Mouse (Mus musculus) C2C12 (cell line): ENCODE measurements around the gene Fitm1. TPM values are rescaled to one million over a fixed set of nuclear protein-coding genes. Genes with fewer than 3 reads are reported as not detected.

Experiments
- H3K27me3 ChIP-seq: one replicate; pipeline ENCODE4 v1.6.1; 2011; ENCODE audit not compliant: control insufficient read depth, insufficient read depth, insufficient read length
- H3K36me3 ChIP-seq: one replicate; pipeline ENCODE4 v1.6.1; 2011; ENCODE audit not compliant: control insufficient read depth, insufficient read depth
- H3K4me3 ChIP-seq: one replicate; pipeline ENCODE4 v1.5.1; 2011; ENCODE audit warnings: mild to moderate bottlenecking, control low read depth; ENCODE audit not compliant: poor library complexity, insufficient read depth, severe bottlenecking
- H3K79me2 ChIP-seq: one replicate; pipeline ENCODE4 v1.6.1; 2011; ENCODE audit not compliant: control insufficient read depth, insufficient read depth
- H3K79me3 ChIP-seq: one replicate; pipeline ENCODE4 v1.6.1; 2011; ENCODE audit warnings: low read depth, control low read depth
- H3ac ChIP-seq: one replicate; pipeline ENCODE3; 2011; ENCODE audit warnings: low read depth; ENCODE audit not compliant: control insufficient read depth, insufficient read length
- CEBPB ChIP-seq: IDR thresholded peaks from one replicate; pipeline ENCODE4 v1.6.1; 2011; ENCODE audit warnings: low read depth, mild to moderate bottlenecking, control low read depth, moderate library complexity
- CTCF ChIP-seq: IDR thresholded peaks from one replicate; pipeline ENCODE4 v1.5.1; 2011; ENCODE audit not compliant: control insufficient read depth, insufficient read depth, insufficient read length
- FOSL1 ChIP-seq: IDR thresholded peaks from one replicate; pipeline ENCODE4 v1.8.0; 2011; ENCODE audit warnings: mild to moderate bottlenecking, low read length; ENCODE audit not compliant: poor library complexity, insufficient read depth, severe bottlenecking
- MAX ChIP-seq: IDR thresholded peaks from one replicate; pipeline ENCODE4 v1.6.1; 2011; ENCODE audit warnings: mild to moderate bottlenecking, control low read depth
- MYOD1 ChIP-seq: IDR thresholded peaks from one replicate; pipeline ENCODE4 v1.6.1; 2011; ENCODE audit warnings: low read depth; ENCODE audit not compliant: control insufficient read depth, insufficient read length
- MYOG ChIP-seq: IDR thresholded peaks from one replicate; pipeline ENCODE4 v1.6.1; 2011; ENCODE audit not compliant: control insufficient read depth, insufficient read length; ENCODE audit errors: extremely low read depth
- USF1 ChIP-seq: IDR thresholded peaks from one replicate; pipeline ENCODE4 v1.6.1; 2011; ENCODE audit warnings: low read depth, mild to moderate bottlenecking, control low read depth, moderate library complexity
- polyA plus RNA-seq: library from polyadenylated mRNA; unstranded; fragments of >200 nt; fragmentation: generic; extraction: Trizol; gene quantifications from one replicate; pipeline ENCODE4 v1.2.1, GENCODE M21; 2012; ENCODE audit warnings: missing spikeins

Gene Fitm1
- polyA plus RNA-seq, 1 experiment = 0.40 TPM

GRCm38 (mm10) chr14:55614565-55615178 lies 39.3 kb downstream of the Fitm1 start:
- no peaks in the 10 kb centered on the region for H3K79me3 ChIP-seq
- TF ChIP-seq MAX (no peak), MYOD1 (no peak), USF1 (no peak), CEBPB (no peak), MYOG (no peak), CTCF (no peak), FOSL1 (no peak)
- H3ac ChIP-seq = no peak overlapping the region
- H3K4me3 ChIP-seq = no peak overlapping the region
- H3K36me3 ChIP-seq = peaks cover under 1% of the 10 kb centered on the region
- no peaks in the 10 kb centered on the region for H3K79me2 ChIP-seq
- H3K27me3 ChIP-seq = no peaks in the 10 kb centered on the region

- no peak for TF ChIP-seq FOSL1
- H3K79me3 ChIP-seq = no peaks in the 10 kb centered on the region
- no peaks in the 10 kb centered on the region for H3K36me3 ChIP-seq
- no peaks in the 10 kb centered on the region for H3K79me2 ChIP-seq
- H3K27me3 ChIP-seq = no peaks in the 10 kb centered on the region
- H3K4me3 ChIP-seq = no peak overlapping the region
- no peak overlapping the region for H3ac ChIP-seq
Observed at GRCm38 (mm10) chr14:55615876-55616275, 40.5 kb downstream of the Fitm1 start.

GRCm38 (mm10) chr14:55616844-55617243 lies 41.4 kb downstream of the Fitm1 start:
- H3K27me3 ChIP-seq = no peaks in the 10 kb centered on the region
- TF ChIP-seq USF1 (no peak), MYOG (no peak), MYOD1 (no peak), MAX (no peak), CTCF (no peak), CEBPB (no peak), FOSL1 (no peak)
- H3K79me2 ChIP-seq = no peaks in the 10 kb centered on the region
- no peak overlapping the region for H3K4me3 ChIP-seq
- H3K36me3 ChIP-seq = no peaks in the 10 kb centered on the region
- H3K79me3 ChIP-seq = no peaks in the 10 kb centered on the region
- H3ac ChIP-seq = no peak overlapping the region

GRCm38 (mm10) chr14:55617822-55618221 lies 42.4 kb downstream of the Fitm1 start, which contains the start of gene Rec8:
Gene Rec8, plus strand, starts transcription at chr14:55618037.
- Histone ChIP-seq H3K79me2 (no peaks in the 10 kb centered on the region), H3K27me3 (no peaks in the 10 kb centered on the region), H3K79me3 (no peaks in the 10 kb centered on the region), H3ac (no peak within 1 kb of the TSS), H3K36me3 (no peaks in the 10 kb centered on the region), H3K4me3 (no peak within 1 kb of the TSS)
- TF ChIP-seq USF1 (no peak), MAX (no peak), MYOG (no peak), CEBPB (no peak), CTCF (no peak), FOSL1 (no peak), MYOD1 (no peak)

- Histone ChIP-seq H3K79me2 (no peaks in the 10 kb centered on the region), H3K4me3 (no peak overlapping the region), H3K27me3 (no peaks in the 10 kb centered on the region), H3ac (no peak overlapping the region), H3K36me3 (no peaks in the 10 kb centered on the region), H3K79me3 (no peaks in the 10 kb centered on the region)
- TF ChIP-seq CEBPB (no peak), MYOD1 (no peak), USF1 (no peak), MYOG (no peak), CTCF (no peak), MAX (no peak)
Observed at GRCm38 (mm10) chr14:55618486-55619195, 43.2 kb downstream of the Fitm1 start.

Other genes with a start within 250 kb of the Fitm1 start
- gene Dhrs4, start 96.9 kb upstream of the Fitm1 start, polyA plus RNA-seq = 45.9 TPM
- 0.23 TPM for gene Carmil3, start 85.0 kb upstream of the Fitm1 start, polyA plus RNA-seq
- not detected for gene Cpne6, start 65.2 kb upstream of the Fitm1 start, polyA plus RNA-seq
- gene Nrl, start 50.6 kb upstream of the Fitm1 start, polyA plus RNA-seq = not detected
- 87.9 TPM for gene Pck2, start 35.4 kb upstream of the Fitm1 start, polyA plus RNA-seq
- gene Dcaf11, start 15.6 kb upstream of the Fitm1 start, polyA plus RNA-seq = 15.8 TPM
- 0.16 TPM for gene A730061H03Rik, start 15.2 kb upstream of the Fitm1 start, polyA plus RNA-seq
- gene Psme1, start 2.5 kb downstream of the Fitm1 start, polyA plus RNA-seq = 63.7 TPM
- 7.5 TPM for gene Emc9, start 9.7 kb downstream of the Fitm1 start, polyA plus RNA-seq
- 110 TPM for gene Psme2, start 15.5 kb downstream of the Fitm1 start, polyA plus RNA-seq
- gene Rnf31, start 16.1 kb downstream of the Fitm1 start, polyA plus RNA-seq = 9.4 TPM
- 3.3 TPM for gene Irf9, start 28.0 kb downstream of the Fitm1 start, polyA plus RNA-seq
- not detected for gene Rec8, start 42.4 kb downstream of the Fitm1 start, polyA plus RNA-seq
- 113 TPM for gene Ipo4, start 60.3 kb downstream of the Fitm1 start, polyA plus RNA-seq
- gene Gm49378, start 62.3 kb downstream of the Fitm1 start, polyA plus RNA-seq = 0.13 TPM
- 72.9 TPM for gene Tm9sf1, start 68.2 kb downstream of the Fitm1 start, polyA plus RNA-seq
- 0.43 TPM for gene Tssk4, start 74.6 kb downstream of the Fitm1 start, polyA plus RNA-seq
- gene Mdp1, start 84.9 kb downstream of the Fitm1 start, polyA plus RNA-seq = 16.5 TPM
- gene Gmpr2, start 96.3 kb downstream of the Fitm1 start, polyA plus RNA-seq = 23.8 TPM
- 478 TPM for gene Nedd8, start 96.5 kb downstream of the Fitm1 start, polyA plus RNA-seq
- gene Tinf2, start 106.2 kb downstream of the Fitm1 start, polyA plus RNA-seq = 24.4 TPM
- gene Tgm1, start 138.3 kb downstream of the Fitm1 start, polyA plus RNA-seq = 0.07 TPM
- 11.9 TPM for gene Rabggta, start 146.6 kb downstream of the Fitm1 start, polyA plus RNA-seq
- gene Dhrs1, start 170.1 kb downstream of the Fitm1 start, polyA plus RNA-seq = 63.7 TPM
- gene Nop9, start 170.1 kb downstream of the Fitm1 start, polyA plus RNA-seq = 38.6 TPM
- 0.05 TPM for gene Cideb, start 182.8 kb downstream of the Fitm1 start, polyA plus RNA-seq
- 0.09 TPM for gene Ltb4r2, start 185.8 kb downstream of the Fitm1 start, polyA plus RNA-seq
- gene Ltb4r1, start 190.3 kb downstream of the Fitm1 start, polyA plus RNA-seq = 0.05 TPM
- gene Adcy4, start 208.5 kb downstream of the Fitm1 start, polyA plus RNA-seq = 0.02 TPM
- 0.55 TPM for gene Ripk3, start 213.2 kb downstream of the Fitm1 start, polyA plus RNA-seq
- 1.2 TPM for gene Nfatc4, start 247.5 kb downstream of the Fitm1 start, polyA plus RNA-seq